Mouse (Mus musculus): ENCODE measurements around the gene Tmem218. TPM values are rescaled to one million over a fixed set of nuclear protein-coding genes. Genes with fewer than 3 reads are reported as not detected.
A peak's percentile ranks its signal among the peaks of the same experiment; 100 is the strongest.

Gene Tmem218
- total RNA-seq (2014; rRNA removed) (6.0 and 6.3 TPM in 2 replicates), polyA plus RNA-seq (2015; fragmentation: Nextera tagmentation; extraction: Ambion mirVana) (11.4 and 13.3 TPM in 2 replicates)

DNA sequence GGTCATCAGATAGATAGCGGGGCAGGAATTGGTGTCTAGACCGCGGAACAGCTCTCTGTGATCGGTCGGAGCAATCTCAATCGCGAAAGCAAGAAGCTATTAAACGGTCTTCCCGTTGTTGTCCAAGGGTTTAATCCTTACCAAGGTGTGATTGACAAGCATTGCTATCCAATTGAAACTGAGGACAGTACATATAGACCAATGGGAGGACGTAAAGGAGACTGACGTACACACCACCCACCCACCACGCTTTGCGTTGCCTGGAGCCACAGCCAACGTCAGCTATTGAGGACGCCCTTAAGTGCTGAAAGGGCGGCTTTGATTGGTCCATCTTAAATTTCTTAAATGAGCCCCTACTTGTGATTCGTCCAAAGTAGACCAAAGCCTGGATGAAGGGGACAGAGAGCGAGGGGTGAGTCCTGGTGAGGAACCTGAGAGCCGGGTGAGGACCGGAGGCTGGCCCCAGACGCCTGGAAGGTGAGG is at the start of gene Tmem218:
TSS of gene Tmem218 (plus strand) at position 295 of the 483 bp plus-strand sequence.
- Histone ChIP-seq H3K9me3 (ENCODE audit: low read length) (no peaks in the 10 kb centered on the region), H3K36me3 (ENCODE audit: insufficient read depth, low read length) (no peaks in the 10 kb centered on the region), H3K27ac (peak within 1 kb of the TSS; percentile 82), H3K9ac (replicated peaks; ENCODE audit: low read length) (peak within 1 kb of the TSS; percentile 60), H3K4me1 (ENCODE audit: insufficient read depth, low read length) (0 out of 2 replicates have a peak, but pooled peaks cover 5% of the 10 kb centered on the region), H3K4me2 (ENCODE audit: low read depth, low read length) (peak within 1 kb of the TSS; percentile 75), H3K4me3 (ENCODE audit: low read length) (peak within 1 kb of the TSS; percentile 66), H3K27me3 (ENCODE audit: insufficient read depth, low read length) (no peaks in the 10 kb centered on the region)
- ATAC-seq (peak; percentile 100), DNase-seq (ENCODE audit: low spot score) (peak; percentile 99)
- under 1% methylated on average over 21 of the region's 21 CpGs for WGBS
- no peak for TF ChIP-seq CTCF (IDR thresholded peaks at IDR 0.05; ENCODE audit: low read depth)

DNA sequence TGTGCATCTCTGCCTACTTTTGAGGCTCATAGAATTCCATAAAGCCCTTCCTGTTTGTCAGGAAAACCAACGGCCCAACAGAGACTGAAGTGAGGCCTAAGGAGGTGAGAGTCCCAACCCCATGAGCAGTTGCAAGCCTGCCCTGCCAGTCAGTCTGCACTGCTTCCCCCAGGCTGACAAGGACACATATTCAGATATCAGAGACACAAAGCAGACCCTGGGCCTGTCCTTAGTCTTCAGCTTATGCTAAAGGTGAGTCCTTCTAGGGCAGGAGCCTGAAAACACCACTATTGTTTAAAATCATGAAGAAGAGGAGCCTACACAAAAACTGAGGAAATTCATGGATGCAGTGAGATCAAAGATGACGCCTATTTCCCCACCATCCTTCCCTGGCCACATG is 47.3 kb upstream of the Tmem218 start:
- no peaks in the 10 kb centered on the region for H3K36me3 ChIP-seq (ENCODE audit: insufficient read depth, low read length)
- TF ChIP-seq CTCF (IDR thresholded peaks at IDR 0.05; ENCODE audit: low read depth), result no peak
- H3K9me3 ChIP-seq (ENCODE audit: low read length), result no peaks in the 10 kb centered on the region
- H3K9ac ChIP-seq (replicated peaks; ENCODE audit: low read length), result no peak overlapping the region
- H3K27me3 ChIP-seq (ENCODE audit: insufficient read depth, low read length), result no peaks in the 10 kb centered on the region
- no peaks in the 10 kb centered on the region for H3K4me1 ChIP-seq (ENCODE audit: insufficient read depth, low read length)
- 63% methylated on average over 2 of the region's 2 CpGs for WGBS
- no peak overlapping the region for H3K27ac ChIP-seq
- ATAC-seq, result no peak
- no peak for DNase-seq (ENCODE audit: low spot score)
- H3K4me2 ChIP-seq (ENCODE audit: low read depth, low read length), result no peak overlapping the region
- no peak overlapping the region for H3K4me3 ChIP-seq (ENCODE audit: low read length)

DNA sequence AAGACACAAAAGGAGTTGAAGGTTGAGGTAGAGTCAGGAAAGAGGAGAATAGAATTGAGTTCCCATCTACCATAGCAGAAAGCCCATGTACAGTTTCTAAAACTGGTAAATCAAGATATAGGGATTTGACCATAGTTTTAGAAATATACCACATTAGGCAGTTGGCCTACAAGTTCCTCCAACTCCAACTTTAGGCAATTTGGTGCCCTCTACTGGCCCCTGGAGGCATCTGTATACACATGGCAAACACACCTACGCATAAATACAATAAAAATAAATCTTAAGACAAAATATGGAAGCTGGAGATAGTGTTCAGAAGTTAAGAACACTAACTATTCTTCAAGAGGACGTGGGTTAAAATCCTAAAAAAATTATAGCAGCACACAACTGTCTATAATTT is 41.1 kb upstream of the Tmem218 start:
- peak; percentile 43 for DNase-seq (ENCODE audit: low spot score)
- no peak overlapping the region for H3K27ac ChIP-seq
- H3K4me3 ChIP-seq (ENCODE audit: low read length), result no peak overlapping the region
- no peaks in the 10 kb centered on the region for H3K9me3 ChIP-seq (ENCODE audit: low read length)
- no peaks in the 10 kb centered on the region for H3K4me1 ChIP-seq (ENCODE audit: insufficient read depth, low read length)
- H3K27me3 ChIP-seq (ENCODE audit: insufficient read depth, low read length), result no peaks in the 10 kb centered on the region
- H3K36me3 ChIP-seq (ENCODE audit: insufficient read depth, low read length), result no peaks in the 10 kb centered on the region
- no peak for ATAC-seq
- H3K9ac ChIP-seq (replicated peaks; ENCODE audit: low read length), result no peak overlapping the region
- TF ChIP-seq CTCF (IDR thresholded peaks at IDR 0.05; ENCODE audit: low read depth), result peak; percentile 44
- WGBS, result 81% methylated on average over 2 of the region's 2 CpGs
- H3K4me2 ChIP-seq (ENCODE audit: low read depth, low read length), result no peak overlapping the region

DNA sequence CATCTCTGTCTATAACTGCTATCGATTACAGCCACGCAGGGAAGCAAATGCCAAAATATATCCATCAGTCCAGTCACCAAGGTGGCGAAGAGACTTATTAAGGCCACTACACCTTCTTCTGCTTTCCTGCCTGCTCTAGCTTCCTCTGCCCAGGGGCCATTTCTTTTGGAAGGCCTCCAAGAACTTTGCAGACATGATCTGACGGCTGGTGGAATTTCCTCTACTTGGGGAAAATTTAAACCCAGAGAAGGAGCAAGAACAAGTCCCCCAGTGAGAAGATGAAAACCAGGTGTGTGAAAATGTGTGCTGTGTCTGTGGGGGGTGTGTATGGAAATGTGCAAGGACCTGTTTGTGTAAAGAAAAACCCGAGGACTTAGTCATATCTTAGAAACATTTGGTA is 34.6 kb upstream of the Tmem218 start:
- H3K9ac ChIP-seq (replicated peaks; ENCODE audit: low read length), result no peak overlapping the region
- ATAC-seq, result no peak
- DNase-seq (ENCODE audit: low spot score), result peak; percentile 37
- no peak overlapping the region for H3K4me3 ChIP-seq (ENCODE audit: low read length)
- no peaks in the 10 kb centered on the region for H3K9me3 ChIP-seq (ENCODE audit: low read length)
- TF ChIP-seq CTCF (IDR thresholded peaks at IDR 0.05; ENCODE audit: low read depth), result no peak
- 0 out of 2 replicates have a peak, but pooled peaks cover 5% of the 10 kb centered on the region for H3K4me1 ChIP-seq (ENCODE audit: insufficient read depth, low read length)
- 67% methylated on average over 5 of the region's 5 CpGs for WGBS
- no peak overlapping the region for H3K4me2 ChIP-seq (ENCODE audit: low read depth, low read length)
- no peaks in the 10 kb centered on the region for H3K36me3 ChIP-seq (ENCODE audit: insufficient read depth, low read length)
- no peak overlapping the region for H3K27ac ChIP-seq
- no peaks in the 10 kb centered on the region for H3K27me3 ChIP-seq (ENCODE audit: insufficient read depth, low read length)

DNA sequence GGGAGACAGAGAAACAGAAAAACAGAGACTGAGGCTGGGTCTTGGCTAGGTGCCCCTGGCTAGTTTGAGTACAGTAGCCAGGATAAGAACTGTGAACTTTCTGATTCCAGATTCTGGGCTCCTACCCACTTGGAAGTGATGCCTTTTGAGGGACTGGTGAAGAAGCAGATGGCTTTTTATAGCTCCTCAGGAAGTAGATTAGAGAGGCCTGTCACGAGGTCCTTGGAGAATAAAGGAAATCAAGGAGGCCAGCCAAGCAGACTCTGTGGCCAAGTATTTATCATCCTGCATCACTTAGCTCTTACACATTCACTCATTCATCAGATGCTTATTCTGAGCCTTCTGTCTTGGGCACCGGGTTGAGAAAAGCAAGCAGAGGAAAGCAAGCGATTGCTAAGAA is 32.0 kb upstream of the Tmem218 start:
- DNase-seq (ENCODE audit: low spot score), result peak; percentile 46
- H3K9ac ChIP-seq (replicated peaks; ENCODE audit: low read length), result no peak overlapping the region
- ATAC-seq, result no peak
- H3K36me3 ChIP-seq (ENCODE audit: insufficient read depth, low read length), result no peaks in the 10 kb centered on the region
- H3K4me1 ChIP-seq (ENCODE audit: insufficient read depth, low read length), result 0 out of 2 replicates have a peak, but pooled peaks cover 9% of the 10 kb centered on the region
- H3K4me2 ChIP-seq (ENCODE audit: low read depth, low read length), result no peak overlapping the region
- no peak overlapping the region for H3K4me3 ChIP-seq (ENCODE audit: low read length)
- no peaks in the 10 kb centered on the region for H3K27me3 ChIP-seq (ENCODE audit: insufficient read depth, low read length)
- H3K27ac ChIP-seq, result no peak overlapping the region
- 32% methylated on average over 3 of the region's 3 CpGs for WGBS
- no peak for TF ChIP-seq CTCF (IDR thresholded peaks at IDR 0.05; ENCODE audit: low read depth)
- H3K9me3 ChIP-seq (ENCODE audit: low read length), result no peaks in the 10 kb centered on the region

DNA sequence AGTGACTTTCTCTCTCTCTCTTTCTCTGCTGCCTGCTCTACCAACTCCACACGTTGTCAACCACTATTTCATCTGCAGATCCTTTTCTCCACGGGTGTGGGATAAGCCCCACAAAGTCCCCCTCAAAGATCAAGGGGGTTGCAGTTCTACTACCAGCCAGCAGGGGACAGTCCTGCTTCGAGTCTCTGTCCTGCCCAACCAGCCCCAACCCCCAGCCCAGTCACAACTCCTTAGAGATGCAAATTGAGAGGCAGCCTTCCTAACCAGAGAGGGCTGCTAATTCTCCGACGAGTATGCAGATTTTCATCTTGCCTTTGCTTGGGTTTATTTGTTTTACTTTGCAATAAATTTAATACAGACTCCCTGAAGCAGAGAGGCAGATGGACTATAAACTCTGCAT is 30.9 kb upstream of the Tmem218 start:
- Histone ChIP-seq H3K4me2 (ENCODE audit: low read depth, low read length) (no peak overlapping the region), H3K36me3 (ENCODE audit: insufficient read depth, low read length) (no peaks in the 10 kb centered on the region), H3K4me3 (ENCODE audit: low read length) (no peak overlapping the region), H3K27ac (peak overlapping the region; percentile 42; the same call in 1 of the 2 replicates), H3K27me3 (ENCODE audit: insufficient read depth, low read length) (no peaks in the 10 kb centered on the region), H3K9ac (replicated peaks; ENCODE audit: low read length) (no peak overlapping the region), H3K4me1 (ENCODE audit: insufficient read depth, low read length) (0 out of 2 replicates have a peak, but pooled peaks cover 9% of the 10 kb centered on the region), H3K9me3 (ENCODE audit: low read length) (no peaks in the 10 kb centered on the region)
- 5% methylated on average over 5 of the region's 5 CpGs for WGBS
- peak; percentile 94 for TF ChIP-seq CTCF (IDR thresholded peaks at IDR 0.05; ENCODE audit: low read depth)
- DNase-seq (ENCODE audit: low spot score) (peak; percentile 79), ATAC-seq (peak; percentile 75)

DNA sequence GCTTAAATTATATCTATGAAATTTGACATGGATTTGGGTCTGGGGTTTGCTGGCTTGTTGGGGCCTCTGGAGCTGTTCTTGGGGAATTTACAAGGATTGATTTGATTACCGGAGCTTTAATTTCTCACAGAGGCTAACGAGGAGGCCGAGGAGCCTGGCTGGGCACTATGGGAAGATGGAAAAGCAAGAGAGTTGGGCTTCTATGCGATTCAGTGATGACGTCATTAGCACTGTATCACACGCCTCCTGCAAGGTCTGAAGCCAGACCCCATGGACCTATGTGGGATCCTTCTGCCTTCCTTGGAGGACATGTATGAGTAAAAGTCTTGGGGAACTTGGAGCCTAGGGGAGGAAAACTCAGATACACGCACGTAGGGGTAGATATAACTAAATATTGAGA is 30.5 kb upstream of the Tmem218 start:
- no peak overlapping the region for H3K4me3 ChIP-seq (ENCODE audit: low read length)
- no peak overlapping the region for H3K4me2 ChIP-seq (ENCODE audit: low read depth, low read length)
- TF ChIP-seq CTCF (IDR thresholded peaks at IDR 0.05; ENCODE audit: low read depth), result no peak
- no peaks in the 10 kb centered on the region for H3K36me3 ChIP-seq (ENCODE audit: insufficient read depth, low read length)
- H3K4me1 ChIP-seq (ENCODE audit: insufficient read depth, low read length), result 0 out of 2 replicates have a peak, but pooled peaks cover 9% of the 10 kb centered on the region
- H3K9ac ChIP-seq (replicated peaks; ENCODE audit: low read length), result no peak overlapping the region
- ATAC-seq (no peak), DNase-seq (ENCODE audit: low spot score) (no peak)
- peak overlapping the region; percentile 42; the same call in 1 of the 2 replicates for H3K27ac ChIP-seq
- 36% methylated on average over 8 of the region's 8 CpGs for WGBS
- no peaks in the 10 kb centered on the region for H3K27me3 ChIP-seq (ENCODE audit: insufficient read depth, low read length)
- H3K9me3 ChIP-seq (ENCODE audit: low read length), result no peaks in the 10 kb centered on the region
